Mouse (Mus musculus) intestine, postnatal 0 days (tissue): ENCODE measurements at regions not wholly inside any gene's neighbourhood (a gene's known extent, or its start where the extent isn't known, plus 50 kb on each side); places are given as distances from the start of the nearest gene placed in this dataset.
A peak's percentile ranks its signal among the peaks of the same experiment; 100 is the strongest.

Experiments
- ATAC-seq: fragments of 200-750 bp; cut with Nextera tagmentation; 2 replicates; pipeline ENCODE4 v1.8.0; 2017; ENCODE audit warnings: mild to moderate bottlenecking, moderate TSS enrichment, moderate library complexity
- H3K27ac ChIP-seq: fragments of 300-500 bp; sonication (generic); 2 replicates; pipeline ENCODE4 v1.5.1; 2014; ENCODE audit warnings: mild to moderate bottlenecking, low read depth, low read length, moderate library complexity
- H3K27me3 ChIP-seq: fragments of 300-500 bp; sonication (generic); replicated peaks from 2 replicates; pipeline ENCODE4 v1.6.1; 2014; ENCODE audit warnings: low read length, mixed read lengths; ENCODE audit not compliant: control insufficient read depth, insufficient read depth
- H3K36me3 ChIP-seq: fragments of 300-500 bp; sonication (generic); 2 replicates; pipeline ENCODE4 v1.6.1; 2014; ENCODE audit warnings: mild to moderate bottlenecking, moderate library complexity; ENCODE audit not compliant: control insufficient read depth, insufficient read depth
- H3K4me1 ChIP-seq: fragments of 300-500 bp; sonication (generic); replicated peaks from 2 replicates; pipeline ENCODE4 v1.6.1; 2014; ENCODE audit warnings: antibody characterized with exemption, low read length, mixed read lengths; ENCODE audit not compliant: control insufficient read depth, insufficient read depth
- H3K4me2 ChIP-seq: fragments of 300-500 bp; sonication (generic); replicated peaks from 2 replicates; pipeline ENCODE4 v1.6.1; 2014; ENCODE audit warnings: low read depth, mild to moderate bottlenecking, moderate library complexity
- H3K4me3 ChIP-seq: fragments of 300-500 bp; sonication (generic); 2 replicates; pipeline ENCODE4 v1.5.1; 2014; ENCODE audit warnings: low read depth, low read length
- H3K9ac ChIP-seq: fragments of 300-500 bp; sonication (generic); 2 replicates; pipeline ENCODE4 v1.6.1; 2014; ENCODE audit warnings: mild to moderate bottlenecking, low read depth, low read length
- H3K9me3 ChIP-seq: fragments of 300-500 bp; sonication (generic); 2 replicates; pipeline ENCODE4 v1.6.1; 2016; ENCODE audit warnings: mixed run types; ENCODE audit not compliant: control insufficient read depth
- CTCF ChIP-seq: sonication (generic); IDR thresholded peaks from 2 replicates; pipeline ENCODE4 v1.5.1; 2016; ENCODE audit warnings: low read depth, mild to moderate bottlenecking, control low read depth, antibody characterized with exemption, moderate library complexity
- WGBS: fragments of 180-500 bp; shearing (Covaris S2); extraction: QIAGEN DNeasy Blood & Tissue Kit; methylation state at CpG from one replicate; pipeline ENCODE4 v1.1.7; 2014; 5-methylcytosine and 5-hydroxymethylcytosine counted together

- Histone ChIP-seq H3K4me1 (no peaks in the 10 kb centered on the region), H3K36me3 (no peaks in the 10 kb centered on the region), H3K27me3 (no peaks in the 10 kb centered on the region), H3K4me2 (no peak overlapping the region), H3K27ac (no peak overlapping the region), H3K4me3 (no peak overlapping the region), H3K9me3 (no peaks in the 10 kb centered on the region), H3K9ac (no peak overlapping the region)
- WGBS, result 64% methylated on average over 7 of the region's 7 CpGs
- no peak for ATAC-seq
- no peak for TF ChIP-seq CTCF
These were observed 255.4 kb downstream of the Abcc12 start for GRCm38 (mm10) chr8:86325040-86325439.

- 48% methylated on average over 4 of the region's 4 CpGs for WGBS
- Histone ChIP-seq H3K27me3 (no peaks in the 10 kb centered on the region), H3K4me2 (no peak overlapping the region), H3K36me3 (no peaks in the 10 kb centered on the region), H3K4me3 (no peak overlapping the region), H3K4me1 (no peaks in the 10 kb centered on the region), H3K9me3 (no peaks in the 10 kb centered on the region), H3K27ac (no peak overlapping the region), H3K9ac (no peak overlapping the region)
- no peak for TF ChIP-seq CTCF
- no peak for ATAC-seq
These were observed 255.9 kb downstream of the Abcc12 start for GRCm38 (mm10) chr8:86324542-86324941.

GRCm38 (mm10) chr8:86323823-86324222 lies 256.7 kb downstream of the Abcc12 start:
- H3K4me3 ChIP-seq, result no peak overlapping the region
- ATAC-seq, result peak; percentile 33; the same call in 1 of the 2 replicates
- no peak overlapping the region for H3K27ac ChIP-seq
- H3K9me3 ChIP-seq, result no peaks in the 10 kb centered on the region
- WGBS, result 44% methylated on average over 2 of the region's 2 CpGs
- no peak overlapping the region for H3K9ac ChIP-seq
- H3K27me3 ChIP-seq, result no peaks in the 10 kb centered on the region
- no peaks in the 10 kb centered on the region for H3K36me3 ChIP-seq
- no peak overlapping the region for H3K4me2 ChIP-seq
- no peaks in the 10 kb centered on the region for H3K4me1 ChIP-seq
- no peak for TF ChIP-seq CTCF

- no peak overlapping the region for H3K4me2 ChIP-seq
- H3K27me3 ChIP-seq, result no peaks in the 10 kb centered on the region
- no peak for TF ChIP-seq CTCF
- H3K27ac ChIP-seq, result no peak overlapping the region
- no peaks in the 10 kb centered on the region for H3K4me1 ChIP-seq
- H3K4me3 ChIP-seq, result no peak overlapping the region
- no peak for ATAC-seq
- H3K9me3 ChIP-seq, result no peaks in the 10 kb centered on the region
- 88% methylated on average over 1 of the region's 1 CpGs for WGBS
- H3K36me3 ChIP-seq, result no peaks in the 10 kb centered on the region
- H3K9ac ChIP-seq, result no peak overlapping the region
These were observed 258.0 kb downstream of the Abcc12 start for GRCm38 (mm10) chr8:86322494-86322893.

- Histone ChIP-seq H3K27ac (no peak overlapping the region), H3K4me2 (no peak overlapping the region), H3K4me1 (no peaks in the 10 kb centered on the region), H3K4me3 (no peak overlapping the region), H3K36me3 (no peaks in the 10 kb centered on the region), H3K9ac (no peak overlapping the region), H3K9me3 (no peaks in the 10 kb centered on the region), H3K27me3 (no peaks in the 10 kb centered on the region)
- 85% methylated on average over 3 of the region's 3 CpGs for WGBS
- ATAC-seq, result no peak
- no peak for TF ChIP-seq CTCF
These were observed 259.5 kb downstream of the Abcc12 start for GRCm38 (mm10) chr8:86320938-86321337.

- Histone ChIP-seq H3K9me3 (no peaks in the 10 kb centered on the region), H3K4me1 (no peaks in the 10 kb centered on the region), H3K27me3 (no peaks in the 10 kb centered on the region), H3K36me3 (no peaks in the 10 kb centered on the region), H3K27ac (no peak overlapping the region), H3K4me3 (no peak overlapping the region), H3K9ac (no peak overlapping the region), H3K4me2 (no peak overlapping the region)
- ATAC-seq, result no peak
- TF ChIP-seq CTCF, result no peak
- 59% methylated on average over 3 of the region's 3 CpGs for WGBS
These were observed 262.0 kb downstream of the Abcc12 start for GRCm38 (mm10) chr8:86318531-86318930.

GRCm38 (mm10) chr8:86316236-86316635 lies 264.2 kb downstream of the Abcc12 start:
- Histone ChIP-seq H3K4me1 (no peaks in the 10 kb centered on the region), H3K9ac (no peak overlapping the region), H3K27me3 (no peaks in the 10 kb centered on the region), H3K4me3 (no peak overlapping the region), H3K36me3 (no peaks in the 10 kb centered on the region), H3K4me2 (no peak overlapping the region), H3K9me3 (no peaks in the 10 kb centered on the region), H3K27ac (no peak overlapping the region)
- no peak for TF ChIP-seq CTCF
- ATAC-seq, result no peak
- WGBS, result 62% methylated on average over 7 of the region's 7 CpGs
